ENCODE assay signal across 25 mouse cellular contexts in genomic region chr2:92176292-92176691, GRCm38 (mm10).
"Had no signal": no experiment of that assay in that cellular context is flagged by ENCODE, and none has a peak within 500 bp of the region (broad histone marks: within the 10 kb centered on the region; RNA-seq: fewer than 3 reads in every experiment).

No protein-coding gene starts in this region.

- ATAC-seq: forebrain, embryonic 13.5 days; forebrain, embryonic 15.5 days; forebrain, embryonic 16.5 days had no signal

- H3K36me3 ChIP-seq: embryonic facial prominence, embryonic 10.5 days; embryonic facial prominence, embryonic 12.5 days; embryonic facial prominence, embryonic 13.5 days; embryonic facial prominence, embryonic 15.5 days; forebrain, embryonic 15.5 days; heart, embryonic 10.5 days; heart, embryonic 12.5 days had no signal

- H3K27ac ChIP-seq: embryonic facial prominence, embryonic 10.5 days; embryonic facial prominence, embryonic 12.5 days; embryonic facial prominence, embryonic 13.5 days; embryonic facial prominence, embryonic 15.5 days; forebrain, embryonic 13.5 days; forebrain, embryonic 15.5 days; gastrocnemius, adult 2 months; heart, adult 2 months; heart, embryonic 10.5 days had no signal

- H3K4me2 ChIP-seq: embryonic facial prominence, embryonic 12.5 days; embryonic facial prominence, embryonic 13.5 days; embryonic facial prominence, embryonic 15.5 days; forebrain, embryonic 13.5 days; forebrain, embryonic 15.5 days; heart, embryonic 11.5 days; heart, embryonic 12.5 days had no signal

- H3K9me3 ChIP-seq: embryonic facial prominence, embryonic 10.5 days; embryonic facial prominence, embryonic 12.5 days; embryonic facial prominence, embryonic 13.5 days; embryonic facial prominence, embryonic 15.5 days; forebrain, embryonic 13.5 days; forebrain, embryonic 15.5 days; heart, embryonic 10.5 days; heart, embryonic 12.5 days had no signal

- H3K9ac ChIP-seq: embryonic facial prominence, embryonic 12.5 days; embryonic facial prominence, embryonic 13.5 days; embryonic facial prominence, embryonic 15.5 days; forebrain, embryonic 13.5 days; forebrain, embryonic 15.5 days; heart, embryonic 12.5 days had no signal

- H3K4me1 ChIP-seq: embryonic facial prominence, embryonic 10.5 days; embryonic facial prominence, embryonic 12.5 days; embryonic facial prominence, embryonic 13.5 days; embryonic facial prominence, embryonic 15.5 days; forebrain, embryonic 15.5 days; heart, embryonic 12.5 days had no signal

- H3K4me3 ChIP-seq: embryonic facial prominence, embryonic 10.5 days; embryonic facial prominence, embryonic 12.5 days; embryonic facial prominence, embryonic 13.5 days; embryonic facial prominence, embryonic 15.5 days; erythroblast, embryonic 14.5 days; forebrain, embryonic 13.5 days; forebrain, embryonic 15.5 days; gastrocnemius, adult 2 months; heart, adult 2 months; heart, embryonic 10.5 days; heart, embryonic 12.5 days had no signal

- H3K27me3 ChIP-seq: embryonic facial prominence, embryonic 12.5 days; embryonic facial prominence, embryonic 13.5 days; embryonic facial prominence, embryonic 15.5 days; forebrain, embryonic 13.5 days; forebrain, embryonic 15.5 days; heart, embryonic 12.5 days had no signal

- DNase-seq: cerebellum, adult 9-10 months; cerebellum, adult 9-11 months; cerebellum, postnatal 10 days; cerebellum, postnatal 14 days; cerebellum, postnatal 25 days; cerebellum, postnatal 36 days; embryo, embryonic 11 days; gastrocnemius, adult 2 months; gastrocnemius, postnatal 10 days; gastrocnemius, postnatal 14 days; gastrocnemius, postnatal 25 days; gastrocnemius, postnatal 36 days; heart, adult 18-20 months; heart, adult 2 months had no signal
